Mouse (Mus musculus): Measurements from ENCODE around the gene Plk1. TPM values are rescaled to one million over a fixed set of nuclear protein-coding genes. Genes with fewer than 3 reads are reported as not detected.

Plk1 gene
- polyA plus RNA-seq, 1 experiment, result 21.2 TPM

- TF ChIP-seq CTCF (IDR thresholded peaks at IDR 0.05; ENCODE audit: extremely low read depth, insufficient read length, insufficient replicate concordance, low read depth, low read length), result no peak
- TF ChIP-seq POLR2A (IDR thresholded peaks at IDR 0.05; ENCODE audit: low read depth, low read length), result no peak
- no peak overlapping the region for H3K4me3 ChIP-seq (ENCODE audit: low read depth, low read length)
- H3K27ac ChIP-seq (ENCODE audit: insufficient read depth, low read depth, low read length), result no peak overlapping the region
- peaks cover 19% of the 10 kb centered on the region for H3K36me3 ChIP-seq (ENCODE audit: control insufficient read depth, insufficient read depth, low read length)
- WGBS, result 92% methylated on average over 8 of the region's 8 CpGs
- H3K4me1 ChIP-seq (ENCODE audit: control insufficient read depth, insufficient read depth, insufficient read length, low read length), result peaks cover 7% of the 10 kb centered on the region; the same call in 1 of the 2 replicates
- no peaks in the 10 kb centered on the region for H3K27me3 ChIP-seq (ENCODE audit: control insufficient read depth, insufficient read depth, low read length)
Observed at GRCm38 (mm10) chr7:122163766-122164165, 4.5 kb downstream of the Plk1 start.

GRCm38 (mm10) chr7:122167203-122167602, 8.0 kb downstream of the Plk1 start:
- H3K4me1 ChIP-seq (ENCODE audit: control insufficient read depth, insufficient read depth, insufficient read length, low read length), result no peaks in the 10 kb centered on the region
- TF ChIP-seq POLR2A (IDR thresholded peaks at IDR 0.05; ENCODE audit: low read depth, low read length), result no peak
- no peak for TF ChIP-seq CTCF (IDR thresholded peaks at IDR 0.05; ENCODE audit: extremely low read depth, insufficient read length, insufficient replicate concordance, low read depth, low read length)
- peaks cover 36% of the 10 kb centered on the region for H3K36me3 ChIP-seq (ENCODE audit: control insufficient read depth, insufficient read depth, low read length)
- H3K4me3 ChIP-seq (ENCODE audit: low read depth, low read length), result no peak overlapping the region
- no peaks in the 10 kb centered on the region for H3K27me3 ChIP-seq (ENCODE audit: control insufficient read depth, insufficient read depth, low read length)
- 91% methylated on average over 7 of the region's 7 CpGs for WGBS
- no peak overlapping the region for H3K27ac ChIP-seq (ENCODE audit: insufficient read depth, low read depth, low read length)

GRCm38 (mm10) chr7:122170705-122171104, 11.5 kb downstream of the Plk1 start:
- Histone ChIP-seq H3K27ac (ENCODE audit: insufficient read depth, low read depth, low read length) (no peak overlapping the region), H3K4me1 (ENCODE audit: control insufficient read depth, insufficient read depth, insufficient read length, low read length) (no peaks in the 10 kb centered on the region), H3K4me3 (ENCODE audit: low read depth, low read length) (no peak overlapping the region), H3K36me3 (ENCODE audit: control insufficient read depth, insufficient read depth, low read length) (peaks cover 32% of the 10 kb centered on the region), H3K27me3 (ENCODE audit: control insufficient read depth, insufficient read depth, low read length) (no peaks in the 10 kb centered on the region)
- WGBS, result 88% methylated on average over 6 of the region's 6 CpGs
- TF ChIP-seq POLR2A (IDR thresholded peaks at IDR 0.05; ENCODE audit: low read depth, low read length) (no peak), CTCF (IDR thresholded peaks at IDR 0.05; ENCODE audit: extremely low read depth, insufficient read length, insufficient replicate concordance, low read depth, low read length) (no peak)

GRCm38 (mm10) chr7:122171613-122172012, 12.4 kb downstream of the Plk1 start:
- Histone ChIP-seq H3K27ac (ENCODE audit: insufficient read depth, low read depth, low read length) (no peak overlapping the region), H3K27me3 (ENCODE audit: control insufficient read depth, insufficient read depth, low read length) (no peaks in the 10 kb centered on the region), H3K4me1 (ENCODE audit: control insufficient read depth, insufficient read depth, insufficient read length, low read length) (no peaks in the 10 kb centered on the region), H3K4me3 (ENCODE audit: low read depth, low read length) (no peak overlapping the region), H3K36me3 (ENCODE audit: control insufficient read depth, insufficient read depth, low read length) (peaks cover 29% of the 10 kb centered on the region)
- 73% methylated on average over 10 of the region's 10 CpGs for WGBS
- TF ChIP-seq POLR2A (IDR thresholded peaks at IDR 0.05; ENCODE audit: low read depth, low read length) (no peak), CTCF (IDR thresholded peaks at IDR 0.05; ENCODE audit: extremely low read depth, insufficient read length, insufficient replicate concordance, low read depth, low read length) (no peak)

GRCm38 (mm10) chr7:122180720-122181119, 21.5 kb downstream of the Plk1 start:
- Histone ChIP-seq H3K27me3 (ENCODE audit: control insufficient read depth, insufficient read depth, low read length) (no peaks in the 10 kb centered on the region), H3K27ac (ENCODE audit: insufficient read depth, low read depth, low read length) (no peak overlapping the region), H3K4me1 (ENCODE audit: control insufficient read depth, insufficient read depth, insufficient read length, low read length) (peaks cover 9% of the 10 kb centered on the region), H3K36me3 (ENCODE audit: control insufficient read depth, insufficient read depth, low read length) (no peaks in the 10 kb centered on the region), H3K4me3 (ENCODE audit: low read depth, low read length) (no peak overlapping the region)
- TF ChIP-seq POLR2A (IDR thresholded peaks at IDR 0.05; ENCODE audit: low read depth, low read length) (no peak), CTCF (IDR thresholded peaks at IDR 0.05; ENCODE audit: extremely low read depth, insufficient read length, insufficient replicate concordance, low read depth, low read length) (no peak)
- 77% methylated on average over 7 of the region's 7 CpGs for whole genome bisulfite sequencing

- H3K27ac ChIP-seq (ENCODE audit: insufficient read depth, low read depth, low read length), result 0 out of 2 replicates have a peak overlapping the region, but pooled peaks have one; percentile 10
- H3K4me3 ChIP-seq (ENCODE audit: low read depth, low read length), result peak overlapping the region; percentile 20; the same call in 1 of the 2 replicates
- H3K4me1 ChIP-seq (ENCODE audit: control insufficient read depth, insufficient read depth, insufficient read length, low read length), result peaks cover 12% of the 10 kb centered on the region
- H3K27me3 ChIP-seq (ENCODE audit: control insufficient read depth, insufficient read depth, low read length), result no peaks in the 10 kb centered on the region
- TF ChIP-seq CTCF (IDR thresholded peaks at IDR 0.05; ENCODE audit: extremely low read depth, insufficient read length, insufficient replicate concordance, low read depth, low read length) (no peak), POLR2A (IDR thresholded peaks at IDR 0.05; ENCODE audit: low read depth, low read length) (no peak)
- 22% methylated on average over 5 of the region's 5 CpGs for WGBS
- H3K36me3 ChIP-seq (ENCODE audit: control insufficient read depth, insufficient read depth, low read length), result no peaks in the 10 kb centered on the region
Observed at GRCm38 (mm10) chr7:122184569-122184968, 25.3 kb downstream of the Plk1 start.

GRCm38 (mm10) chr7:122186043-122186442, 26.8 kb downstream of the Plk1 start, which contains the start of gene Ern2:
Gene Ern2 (minus strand): TSS chr7:122186207.
- Histone ChIP-seq H3K4me3 (ENCODE audit: low read depth, low read length) (peak within 1 kb of the TSS; percentile 55), H3K36me3 (ENCODE audit: control insufficient read depth, insufficient read depth, low read length) (no peaks in the 10 kb centered on the region), H3K27me3 (ENCODE audit: control insufficient read depth, insufficient read depth, low read length) (no peaks in the 10 kb centered on the region), H3K4me1 (ENCODE audit: control insufficient read depth, insufficient read depth, insufficient read length, low read length) (peaks cover 12% of the 10 kb centered on the region), H3K27ac (ENCODE audit: insufficient read depth, low read depth, low read length) (peak within 1 kb of the TSS; percentile 30; the same call in 1 of the 2 replicates)
- no peak for TF ChIP-seq CTCF (IDR thresholded peaks at IDR 0.05; ENCODE audit: extremely low read depth, insufficient read length, insufficient replicate concordance, low read depth, low read length)
- TF ChIP-seq POLR2A (IDR thresholded peaks at IDR 0.05; ENCODE audit: low read depth, low read length), result no peak
- WGBS, result 19% methylated on average over 14 of the region's 17 CpGs
